Mouse (Mus musculus) midbrain, postnatal 0 days (tissue): ENCODE data around the gene Rab31. TPM values are rescaled to one million over a fixed set of nuclear protein-coding genes. Genes with fewer than 3 reads are reported as not detected.

Experiments
- ATAC-seq: fragments of 200-750 bp; cut with Nextera tagmentation; 2 replicates; pipeline ENCODE4 v1.8.0; 2017; ENCODE audit warnings: moderate number of reproducible peaks, mild to moderate bottlenecking, moderate TSS enrichment, moderate library complexity; ENCODE audit not compliant: low FRiP score
- DNase-seq: peaks from one replicate; pipeline ENCODE4 v3.0.0-alpha.2; 2015; ENCODE audit warnings: low spot score
- H3K27ac ChIP-seq: fragments of 300-500 bp; sonication (generic); 2 replicates; pipeline ENCODE4 v1.5.1; 2014; ENCODE audit warnings: low read depth, mild to moderate bottlenecking, low read length, mixed read lengths
- H3K27me3 ChIP-seq: fragments of 300-500 bp; sonication (generic); 2 replicates; pipeline ENCODE4 v1.6.1; 2014; ENCODE audit warnings: low read length, control low read depth, mixed read lengths; ENCODE audit not compliant: insufficient read depth
- H3K36me3 ChIP-seq: fragments of 300-500 bp; sonication (generic); 2 replicates; pipeline ENCODE4 v1.6.1; 2014; ENCODE audit warnings: low read length, control low read depth, mixed read lengths; ENCODE audit not compliant: insufficient read depth
- H3K4me1 ChIP-seq: fragments of 300-500 bp; sonication (generic); 2 replicates; pipeline ENCODE4 v1.6.1; 2014; ENCODE audit warnings: mild to moderate bottlenecking, control low read depth, antibody characterized with exemption, low read length, mixed read lengths; ENCODE audit not compliant: insufficient read depth
- H3K4me2 ChIP-seq: fragments of 300-500 bp; sonication (generic); 2 replicates; pipeline ENCODE4 v1.6.1; 2014; ENCODE audit warnings: low read depth, mild to moderate bottlenecking, low read length, mixed read lengths; ENCODE audit not compliant: poor library complexity, severe bottlenecking
- H3K4me3 ChIP-seq: fragments of 300-500 bp; sonication (generic); 2 replicates; pipeline ENCODE4 v1.5.1; 2014; ENCODE audit warnings: low read depth, mild to moderate bottlenecking, low read length, moderate library complexity
- H3K9ac ChIP-seq: fragments of 300-500 bp; sonication (generic); replicated peaks from 2 replicates; pipeline ENCODE4 v1.6.1; 2014; ENCODE audit warnings: mild to moderate bottlenecking, low read length, moderate library complexity, mixed read lengths; ENCODE audit not compliant: poor library complexity, severe bottlenecking
- H3K9me3 ChIP-seq: fragments of 300-500 bp; sonication (generic); 2 replicates; pipeline ENCODE4 v1.6.1; 2016; ENCODE audit warnings: low read length, control low read depth
- CTCF ChIP-seq: IDR thresholded peaks from 2 replicates; pipeline ENCODE4 v1.5.1; 2016; ENCODE audit warnings: antibody characterized with exemption, mild to moderate bottlenecking
- WGBS: fragments of 180-500 bp; shearing (Covaris S2); extraction: QIAGEN DNeasy Blood & Tissue Kit; methylation state at CpG from one replicate; pipeline ENCODE4 v1.1.7; 2014; 5-methylcytosine and 5-hydroxymethylcytosine counted together
- polyA plus RNA-seq: library from polyadenylated mRNA; unstranded; fragments of >200 nt; fragmentation: Nextera tagmentation; extraction: Ambion mirVana; gene quantifications from 2 replicates; pipeline ENCODE4 v1.2.1, GENCODE M21; 2015
- total RNA-seq: library from RNA; depleted of rRNA; stranded (reverse); fragments of >200 nt; gene quantifications from 2 replicates; pipeline ENCODE4 v1.2.3, GENCODE M21; 2014

Rab31 gene
- total and polyA plus RNA-seq, 2 experiments from 2014 or later, result 67.6 to 88.1 TPM

DNA sequence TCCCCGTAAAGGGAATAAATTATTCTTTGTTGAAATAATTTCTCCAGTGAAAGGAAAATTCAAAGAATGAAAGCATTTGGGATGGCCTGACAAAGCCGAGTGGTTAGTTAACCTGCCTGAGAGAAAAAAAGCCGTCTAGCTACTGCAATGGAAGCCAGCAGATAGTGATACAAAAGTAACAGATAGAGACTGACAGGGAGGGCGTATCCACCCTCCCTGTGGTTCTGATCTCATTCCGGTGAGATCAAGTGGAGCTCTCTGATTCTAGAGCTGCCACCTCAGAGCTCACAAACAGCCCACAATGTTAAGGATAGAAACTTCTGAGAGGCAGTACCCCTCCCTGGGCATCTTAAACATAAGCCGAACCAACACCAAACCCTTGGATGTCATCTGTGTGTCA, 23.6 kb downstream of the Rab31 start:
- Histone ChIP-seq H3K9ac (no peak overlapping the region), H3K4me1 (no peaks in the 10 kb centered on the region), H3K36me3 (no peaks in the 10 kb centered on the region), H3K27ac (no peak overlapping the region), H3K9me3 (no peaks in the 10 kb centered on the region), H3K4me3 (no peak overlapping the region), H3K27me3 (no peaks in the 10 kb centered on the region), H3K4me2 (no peak overlapping the region)
- no peak for TF ChIP-seq CTCF
- no peak for DNase-seq
- WGBS, result 79% methylated on average over 6 of the region's 6 CpGs
- no peak for ATAC-seq

DNA sequence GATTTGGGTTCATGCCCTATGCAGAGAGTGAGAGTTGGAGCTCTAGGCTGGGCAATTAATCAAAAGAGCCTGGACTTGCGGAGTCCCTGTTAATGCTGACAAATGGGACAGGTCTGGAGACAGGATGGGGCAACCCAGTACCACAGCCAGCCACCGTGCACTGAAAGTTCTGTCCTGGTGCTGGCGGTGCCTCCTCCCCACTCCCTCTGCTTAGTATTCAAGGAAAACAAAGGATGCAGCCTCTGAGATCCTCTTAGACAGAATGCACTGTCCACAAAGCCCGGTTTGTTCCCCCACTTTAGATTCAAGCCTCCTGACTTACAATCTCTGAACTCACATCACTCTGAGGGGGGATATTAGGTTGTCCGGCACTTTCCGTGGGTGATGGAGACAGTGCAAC, 26.2 kb downstream of the Rab31 start:
- no peak for TF ChIP-seq CTCF
- no peak overlapping the region for H3K9ac ChIP-seq
- no peaks in the 10 kb centered on the region for H3K9me3 ChIP-seq
- no peak overlapping the region for H3K4me2 ChIP-seq
- no peak for DNase-seq
- H3K4me3 ChIP-seq, result no peak overlapping the region
- H3K27ac ChIP-seq, result no peak overlapping the region
- ATAC-seq, result 0 out of 2 replicates have a peak, but pooled peaks have one; percentile 31
- 52% methylated on average over 6 of the region's 6 CpGs for WGBS
- H3K36me3 ChIP-seq, result no peaks in the 10 kb centered on the region
- H3K27me3 ChIP-seq, result no peaks in the 10 kb centered on the region
- no peaks in the 10 kb centered on the region for H3K4me1 ChIP-seq

DNA sequence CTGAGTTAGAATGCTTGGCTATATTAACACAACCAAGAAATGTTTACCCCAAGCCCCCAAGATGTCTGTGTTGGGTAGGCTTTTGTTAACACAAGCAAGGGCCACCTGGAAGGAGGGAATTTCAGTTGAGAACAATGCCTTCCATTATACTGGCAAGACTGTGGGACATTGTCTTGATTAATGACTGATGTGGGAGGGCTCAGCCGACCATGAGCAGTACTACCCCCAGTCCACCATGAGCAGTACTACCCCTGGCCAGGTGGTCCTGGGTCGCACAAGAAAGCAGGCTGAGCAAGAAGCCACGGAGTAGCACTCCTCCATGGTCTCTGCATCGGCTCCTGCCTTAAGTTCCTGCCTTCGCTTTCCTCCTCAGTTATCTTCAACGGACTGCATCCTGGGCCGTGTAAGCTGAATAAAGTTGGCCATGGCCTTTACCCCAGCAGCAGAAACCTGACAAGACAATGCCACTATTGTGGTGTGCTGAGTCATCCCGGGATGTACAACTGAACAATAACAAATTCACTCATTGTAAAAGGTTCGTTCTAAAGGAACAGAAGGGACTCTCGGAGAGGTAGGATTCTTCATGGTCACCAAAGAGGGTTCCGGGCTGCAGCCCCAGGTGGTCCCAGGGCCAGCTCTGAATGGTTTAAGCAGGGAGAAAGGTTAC, 28.8 kb downstream of the Rab31 start:
- Histone ChIP-seq H3K27me3 (no peaks in the 10 kb centered on the region), H3K9ac (no peak overlapping the region), H3K9me3 (no peaks in the 10 kb centered on the region), H3K4me2 (no peak overlapping the region), H3K4me3 (no peak overlapping the region), H3K36me3 (no peaks in the 10 kb centered on the region), H3K4me1 (no peaks in the 10 kb centered on the region), H3K27ac (no peak overlapping the region)
- TF ChIP-seq CTCF, result no peak
- DNase-seq (no peak), ATAC-seq (no peak)
- 84% methylated on average over 11 of the region's 11 CpGs for WGBS

DNA sequence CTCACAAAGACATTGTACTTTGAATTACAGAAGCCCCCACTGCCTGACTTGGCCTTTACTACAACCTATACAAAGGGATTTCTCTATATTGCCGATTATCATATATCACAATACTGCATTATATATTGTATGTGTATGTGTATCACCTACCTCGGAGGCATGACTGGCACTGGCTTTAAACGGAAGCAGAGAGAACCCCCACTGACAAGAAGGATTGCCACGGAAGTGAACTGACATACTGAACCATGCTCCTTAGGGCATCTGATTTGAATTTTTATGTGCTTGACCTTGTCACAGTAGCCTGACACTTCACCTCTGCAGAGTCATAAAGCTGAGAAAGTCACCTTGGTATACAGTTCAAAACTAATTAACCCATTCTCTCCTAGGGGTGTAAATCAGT, 29.6 kb downstream of the Rab31 start:
- H3K27ac ChIP-seq, result 0 out of 2 replicates have a peak overlapping the region, but pooled peaks have one; percentile 18

DNA sequence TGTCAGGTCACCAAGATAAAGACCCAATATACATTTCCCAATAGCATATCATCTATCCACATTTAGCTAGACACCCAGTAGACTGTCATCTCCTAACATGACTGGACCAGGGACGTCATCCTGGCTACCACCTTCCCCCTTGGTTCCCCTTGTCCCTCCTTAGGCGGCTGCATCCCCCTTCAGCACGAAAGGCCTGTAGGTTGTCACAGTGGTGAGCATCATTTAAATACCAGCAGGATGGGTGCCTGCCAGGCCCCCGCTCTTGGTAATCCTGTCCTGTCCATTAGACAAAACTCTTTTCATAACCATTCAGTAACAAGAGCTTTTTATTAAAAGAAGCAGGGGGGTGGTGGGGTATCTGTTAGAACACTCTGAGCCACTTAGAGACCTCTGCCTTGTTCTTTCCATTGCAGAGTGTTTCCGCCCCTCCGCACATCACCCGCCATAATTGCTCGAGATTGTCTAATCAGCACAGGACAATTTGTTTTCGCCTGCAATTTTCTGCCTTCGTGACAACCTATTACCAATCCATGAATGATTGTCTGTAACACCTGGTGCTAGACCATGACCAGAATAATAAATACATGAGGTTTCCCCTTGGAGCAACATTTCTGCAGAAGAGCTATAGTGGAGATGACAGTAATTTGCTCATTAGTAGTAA, 30.2 kb downstream of the Rab31 start:
- Histone ChIP-seq H3K4me1 (no peaks in the 10 kb centered on the region), H3K9ac (0 out of 2 replicates have a peak overlapping the region, but pooled peaks have one; percentile 24), H3K27ac (0 out of 2 replicates have a peak overlapping the region, but pooled peaks have one; percentile 27), H3K4me2 (no peak overlapping the region), H3K36me3 (no peaks in the 10 kb centered on the region), H3K27me3 (no peaks in the 10 kb centered on the region), H3K9me3 (no peaks in the 10 kb centered on the region), H3K4me3 (no peak overlapping the region)
- ATAC-seq, result peak; percentile 59; the same call in 1 of the 2 replicates
- TF ChIP-seq CTCF, result no peak
- 29% methylated on average over 10 of the region's 10 CpGs for WGBS
- peak; percentile 51 for DNase-seq

More for the DNA sequence above, 29.6 kb downstream of the Rab31 start:
- no peak for TF ChIP-seq CTCF
- DNase-seq (no peak), ATAC-seq (no peak)
- Histone ChIP-seq H3K9me3 (no peaks in the 10 kb centered on the region), H3K27me3 (no peaks in the 10 kb centered on the region), H3K4me2 (no peak overlapping the region), H3K4me3 (no peak overlapping the region), H3K36me3 (no peaks in the 10 kb centered on the region), H3K9ac (no peak overlapping the region), H3K4me1 (no peaks in the 10 kb centered on the region)
- WGBS, result 36% methylated on average over 4 of the region's 4 CpGs

DNA sequence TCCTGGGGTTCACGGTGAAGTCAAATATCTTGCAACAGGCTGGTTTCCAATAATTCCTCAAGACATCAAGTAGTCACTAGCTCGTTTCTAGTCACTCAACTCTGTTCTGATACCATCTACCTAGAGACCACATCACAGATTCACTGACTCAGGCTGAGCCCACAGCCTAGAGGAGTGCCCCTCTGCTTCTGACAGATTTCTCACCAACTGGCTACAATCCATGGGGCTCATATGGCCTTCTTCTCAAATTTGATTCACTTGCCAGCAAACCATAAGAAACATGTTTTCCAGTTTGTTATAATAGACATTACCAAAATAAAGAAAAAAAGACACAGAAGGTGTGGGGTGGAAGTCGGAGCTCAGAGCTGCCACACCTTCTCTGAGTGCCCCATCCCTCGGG, 31.0 kb downstream of the Rab31 start:
- no peak for TF ChIP-seq CTCF
- Histone ChIP-seq H3K4me3 (no peak overlapping the region), H3K4me1 (no peaks in the 10 kb centered on the region), H3K27ac (no peak overlapping the region), H3K4me2 (no peak overlapping the region), H3K27me3 (no peaks in the 10 kb centered on the region), H3K36me3 (no peaks in the 10 kb centered on the region), H3K9ac (no peak overlapping the region), H3K9me3 (no peaks in the 10 kb centered on the region)
- WGBS, result 93% methylated on average over 4 of the region's 4 CpGs
- no peak for DNase-seq
- no peak for ATAC-seq
